Mouse (Mus musculus): ENCODE measurements around the gene Gm43302. TPM values are rescaled to one million over a fixed set of nuclear protein-coding genes. Genes with fewer than 3 reads are reported as not detected.
"Not testable (repeated sequence)": the region's sequence is repeated elsewhere in the genome, so short reads cannot be mapped to it uniquely, and the experiment has no call there.

Gm43302 gene
- polyA plus RNA-seq (2015; fragmentation: Nextera tagmentation; extraction: Ambion mirVana), result 0.24 and 0.51 TPM in 2 replicates

DNA sequence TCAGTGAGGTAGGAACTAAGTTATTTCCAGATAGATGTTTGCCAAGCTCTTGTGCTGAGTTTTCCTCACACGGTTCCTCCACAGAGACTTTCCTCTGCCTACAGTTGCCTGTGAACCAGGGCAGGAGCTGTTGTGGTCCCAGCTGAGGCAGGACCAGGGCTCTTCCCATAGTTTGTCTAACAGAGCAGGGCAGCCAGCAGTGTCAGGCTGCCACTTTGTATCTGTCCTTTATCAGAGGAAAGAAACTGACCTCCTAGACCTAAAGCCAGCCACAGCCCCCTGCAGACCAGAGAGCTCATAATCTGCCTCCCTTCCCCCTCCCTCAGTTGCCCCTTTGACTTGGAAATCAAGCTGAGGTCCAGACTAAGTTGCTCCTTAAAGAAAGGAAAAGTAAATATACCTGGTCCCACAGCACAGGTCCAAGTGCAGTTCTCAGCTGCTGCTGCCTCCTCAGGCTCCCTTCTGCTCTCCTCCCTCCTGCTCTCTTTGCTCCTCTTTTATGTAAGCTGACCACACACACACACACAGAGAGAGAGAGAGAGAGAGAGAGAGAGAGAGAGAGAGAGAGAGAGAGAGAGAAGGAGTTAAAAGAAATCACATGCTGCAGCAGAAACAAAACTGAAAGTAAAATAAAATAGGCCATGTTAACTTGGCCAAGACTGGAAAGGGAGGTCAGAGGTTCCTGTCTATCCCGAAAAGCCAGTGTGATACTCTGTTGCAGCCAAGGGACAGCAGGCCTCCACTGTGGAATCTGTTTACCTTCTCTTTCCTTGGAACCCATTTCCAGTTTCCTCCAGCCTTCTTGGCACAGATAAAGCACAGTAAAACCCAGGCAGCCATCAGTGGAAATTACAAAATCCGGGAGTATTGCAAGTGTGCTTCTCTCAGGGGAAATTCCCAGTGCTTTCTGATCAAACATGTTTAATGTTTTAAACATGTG, at the start of gene Gm43302, which contains the start of gene Gbp6:
Gene Gm43302, minus strand, starts transcription at position 470 of the 940 bp plus-strand sequence.
Gene Gbp6, minus strand, starts transcription at position 473 of the 940 bp plus-strand sequence.
- not testable (repeated sequence) for H3K9me3 ChIP-seq (replicated peaks); H3K27ac ChIP-seq (replicated peaks); ATAC-seq (ENCODE audit: low FRiP score); H3K36me3 ChIP-seq; H3K27me3 ChIP-seq (replicated peaks); H3K4me3 ChIP-seq (replicated peaks); H3K9ac ChIP-seq (replicated peaks); H3K4me1 ChIP-seq; H3K4me2 ChIP-seq
- 44% methylated on average over 3 of the region's 3 CpGs for WGBS

DNA sequence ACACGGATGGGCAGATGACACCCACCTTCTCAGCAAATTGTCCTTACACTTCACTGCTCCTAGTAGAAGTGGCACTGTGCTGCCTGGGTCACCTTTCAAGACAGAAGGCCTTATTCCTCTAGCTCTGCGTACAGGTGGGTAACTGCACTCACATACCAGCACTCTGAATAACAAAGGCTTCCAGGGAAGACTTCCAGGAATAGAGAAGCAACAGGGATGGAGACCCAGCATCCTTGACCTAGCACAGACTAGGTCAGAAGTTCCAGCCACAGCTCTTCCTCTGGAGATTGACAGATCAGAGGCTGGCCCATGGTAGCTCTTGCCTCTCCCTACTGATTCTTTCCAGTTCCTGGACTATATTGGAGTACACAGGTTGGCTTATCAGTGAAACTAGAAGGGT, 47.8 kb upstream of the Gm43302 start:
- Histone ChIP-seq H3K4me3 (replicated peaks) (no peak overlapping the region), H3K27ac (replicated peaks) (no peak overlapping the region), H3K36me3 (no peaks in the 10 kb centered on the region), H3K9ac (replicated peaks) (no peak overlapping the region), H3K27me3 (replicated peaks) (no peaks in the 10 kb centered on the region), H3K4me1 (no peaks in the 10 kb centered on the region), H3K4me2 (no peak overlapping the region), H3K9me3 (replicated peaks) (no peaks in the 10 kb centered on the region)
- 85% methylated on average over 2 of the region's 2 CpGs for WGBS
- ATAC-seq (ENCODE audit: low FRiP score), result no peak

DNA sequence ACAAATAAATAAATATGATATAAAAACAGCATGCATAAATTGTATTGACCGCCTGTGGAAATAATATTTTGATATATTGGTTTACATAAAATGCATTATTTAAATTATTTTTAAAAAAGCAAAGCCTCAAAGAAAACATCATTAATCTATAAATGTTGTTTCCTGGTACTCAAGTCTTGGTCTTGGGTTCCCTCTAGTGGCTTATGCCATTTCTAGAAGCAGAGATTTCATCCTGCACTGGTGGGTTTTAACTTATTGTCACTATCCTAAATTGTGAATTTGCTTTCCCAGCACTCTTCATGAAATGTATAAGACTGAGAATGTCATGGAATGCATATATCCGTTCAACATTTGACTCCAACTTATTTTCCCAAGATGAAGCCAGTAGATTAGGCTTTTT, 29.0 kb upstream of the Gm43302 start:
- no peak overlapping the region for H3K9ac ChIP-seq (replicated peaks)
- ATAC-seq (ENCODE audit: low FRiP score), result no peak
- no peaks in the 10 kb centered on the region for H3K27me3 ChIP-seq (replicated peaks)
- no peak overlapping the region for H3K4me3 ChIP-seq (replicated peaks)
- WGBS, result 72% methylated on average over 2 of the region's 2 CpGs
- no peaks in the 10 kb centered on the region for H3K9me3 ChIP-seq (replicated peaks)
- no peak overlapping the region for H3K4me2 ChIP-seq
- no peak overlapping the region for H3K27ac ChIP-seq (replicated peaks)
- H3K4me1 ChIP-seq, result no peaks in the 10 kb centered on the region
- no peaks in the 10 kb centered on the region for H3K36me3 ChIP-seq

DNA sequence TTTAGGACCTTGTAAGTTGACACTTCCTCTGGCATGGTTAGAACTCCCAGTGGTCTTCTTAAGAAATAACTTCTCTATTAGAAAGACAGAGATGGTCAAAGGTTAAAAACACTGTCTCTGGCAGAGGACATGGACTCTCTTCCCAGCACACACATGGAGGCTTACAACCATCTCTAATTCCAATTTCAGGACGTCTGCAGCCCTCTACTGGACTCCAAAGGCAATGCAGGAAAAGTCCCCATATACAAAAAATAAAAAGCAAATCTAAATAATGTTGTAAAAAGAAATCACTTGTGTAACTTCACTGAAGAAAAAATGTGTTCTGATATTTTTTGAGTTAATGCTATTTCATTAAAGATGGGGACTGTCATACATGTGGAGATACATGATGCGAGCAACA, 17.4 kb upstream of the Gm43302 start:
- Histone ChIP-seq H3K4me2 (no peak overlapping the region), H3K36me3 (no peaks in the 10 kb centered on the region), H3K9ac (replicated peaks) (no peak overlapping the region), H3K9me3 (replicated peaks) (no peaks in the 10 kb centered on the region), H3K4me3 (replicated peaks) (no peak overlapping the region), H3K27me3 (replicated peaks) (no peaks in the 10 kb centered on the region), H3K27ac (replicated peaks) (no peak overlapping the region), H3K4me1 (no peaks in the 10 kb centered on the region)
- ATAC-seq (ENCODE audit: low FRiP score), result no peak
- 78% methylated on average over 2 of the region's 2 CpGs for WGBS

DNA sequence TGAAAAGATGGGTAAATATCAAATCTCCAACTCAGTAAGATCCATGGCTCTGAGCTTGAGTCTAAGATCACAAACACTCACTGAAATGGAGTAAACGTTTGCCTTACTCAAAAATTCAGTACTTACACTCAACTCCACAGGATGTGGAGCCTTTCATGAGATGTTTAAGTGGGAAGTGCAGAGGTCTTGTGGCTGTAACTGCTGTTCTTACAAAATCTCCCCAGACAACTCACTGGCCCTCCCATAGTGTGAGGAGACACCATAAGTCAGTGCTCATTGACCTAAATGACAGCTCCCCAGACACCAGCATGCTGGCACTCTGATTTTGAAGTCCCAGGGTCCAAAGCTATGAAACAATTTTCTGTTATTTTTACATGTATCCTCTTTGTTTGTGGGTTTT, 15.7 kb upstream of the Gm43302 start:
- H3K36me3 ChIP-seq; H3K27ac ChIP-seq (replicated peaks); H3K4me1 ChIP-seq; H3K4me3 ChIP-seq (replicated peaks); H3K27me3 ChIP-seq (replicated peaks); H3K9ac ChIP-seq (replicated peaks); ATAC-seq (ENCODE audit: low FRiP score); H3K4me2 ChIP-seq; H3K9me3 ChIP-seq (replicated peaks): not testable (repeated sequence)
- 71% methylated on average over 1 of the region's 1 CpGs for WGBS

GRCm38 (mm10) chr5:105306946-105307345, 13.5 kb upstream of the Gm43302 start:
- not testable (repeated sequence) for H3K27me3 ChIP-seq (replicated peaks); ATAC-seq (ENCODE audit: low FRiP score); H3K9ac ChIP-seq (replicated peaks); H3K4me2 ChIP-seq; H3K27ac ChIP-seq (replicated peaks); H3K9me3 ChIP-seq (replicated peaks); H3K4me3 ChIP-seq (replicated peaks); H3K36me3 ChIP-seq; H3K4me1 ChIP-seq

DNA sequence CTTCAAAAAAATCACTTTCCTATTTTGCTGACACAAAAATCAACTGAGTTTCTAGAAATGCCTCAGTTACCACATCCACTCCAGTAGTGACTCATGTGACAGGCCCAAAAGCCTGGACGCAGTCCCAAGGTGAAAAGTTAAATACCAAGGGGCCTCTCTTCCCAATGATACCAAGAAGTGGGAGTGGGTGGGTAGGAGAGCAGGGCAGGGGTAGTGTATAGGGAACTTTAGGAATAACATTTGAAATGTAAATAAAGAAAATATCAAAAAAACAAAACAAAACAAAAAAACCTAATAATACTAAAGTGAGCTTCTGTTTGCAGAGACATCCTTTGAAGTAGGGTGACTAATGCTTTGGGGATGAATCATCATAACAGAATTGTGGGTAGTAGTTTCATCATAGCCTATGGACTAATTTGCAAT, 12.7 kb upstream of the Gm43302 start:
- Histone ChIP-seq H3K27ac (replicated peaks) (no peak overlapping the region), H3K9me3 (replicated peaks) (no peaks in the 10 kb centered on the region), H3K4me3 (replicated peaks) (no peak overlapping the region), H3K4me1 (no peaks in the 10 kb centered on the region), H3K36me3 (no peaks in the 10 kb centered on the region), H3K27me3 (replicated peaks) (no peaks in the 10 kb centered on the region), H3K9ac (replicated peaks) (no peak overlapping the region), H3K4me2 (no peak overlapping the region)
- ATAC-seq (ENCODE audit: low FRiP score), result no peak
- 91% methylated on average over 1 of the region's 1 CpGs for WGBS

GRCm38 (mm10) chr5:105305671-105306070, 12.2 kb upstream of the Gm43302 start:
- not testable (repeated sequence) for ATAC-seq (ENCODE audit: low FRiP score); H3K27me3 ChIP-seq (replicated peaks)
- 85% methylated on average over 4 of the region's 4 CpGs for WGBS

GRCm38 (mm10) chr5:105301963-105302362, 8.5 kb upstream of the Gm43302 start:
- 72% methylated on average over 4 of the region's 4 CpGs for whole genome bisulfite sequencing

More at GRCm38 (mm10) chr5:105305671-105306070, 12.2 kb upstream of the Gm43302 start:
- H3K4me1 ChIP-seq; H3K9me3 ChIP-seq (replicated peaks); H3K4me3 ChIP-seq (replicated peaks); H3K36me3 ChIP-seq; H3K27ac ChIP-seq (replicated peaks); H3K4me2 ChIP-seq; H3K9ac ChIP-seq (replicated peaks): not testable (repeated sequence)

DNA sequence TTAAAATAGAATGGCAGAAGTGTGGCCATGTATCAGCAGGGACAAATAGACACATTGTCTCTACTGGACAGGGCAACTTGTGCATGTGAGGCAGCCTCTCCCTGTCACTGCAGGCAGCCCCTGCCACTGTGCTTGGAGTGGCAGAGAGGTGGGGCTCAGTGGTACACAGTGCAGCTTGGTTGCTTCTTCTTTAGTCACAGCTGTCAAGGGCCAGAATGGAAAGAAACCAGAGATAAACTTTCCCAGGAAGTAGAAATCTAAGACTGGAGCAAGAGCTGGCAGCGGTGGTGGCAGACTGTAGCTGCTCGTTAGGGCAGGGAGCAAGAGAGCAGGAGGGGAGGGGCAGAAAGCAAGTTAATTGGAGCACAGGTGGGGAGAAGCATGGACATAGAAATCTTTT, 8.0 kb upstream of the Gm43302 start:
- no peak for ATAC-seq (ENCODE audit: low FRiP score)
- no peaks in the 10 kb centered on the region for H3K9me3 ChIP-seq (replicated peaks)
- no peaks in the 10 kb centered on the region for H3K27me3 ChIP-seq (replicated peaks)
- no peak overlapping the region for H3K27ac ChIP-seq (replicated peaks)
- no peaks in the 10 kb centered on the region for H3K4me1 ChIP-seq
- no peak overlapping the region for H3K4me3 ChIP-seq (replicated peaks)
- H3K36me3 ChIP-seq, result no peaks in the 10 kb centered on the region
- H3K4me2 ChIP-seq, result no peak overlapping the region
- H3K9ac ChIP-seq (replicated peaks), result no peak overlapping the region
- WGBS, result 39% methylated on average over 2 of the region's 2 CpGs

More at GRCm38 (mm10) chr5:105301963-105302362, 8.5 kb upstream of the Gm43302 start:
- H3K9ac ChIP-seq (replicated peaks), result no peak overlapping the region
- no peaks in the 10 kb centered on the region for H3K9me3 ChIP-seq (replicated peaks)
- no peak overlapping the region for H3K4me3 ChIP-seq (replicated peaks)
- no peak overlapping the region for H3K4me2 ChIP-seq
- no peaks in the 10 kb centered on the region for H3K4me1 ChIP-seq
- no peak for ATAC-seq (ENCODE audit: low FRiP score)
- no peak overlapping the region for H3K27ac ChIP-seq (replicated peaks)
- H3K27me3 ChIP-seq (replicated peaks), result no peaks in the 10 kb centered on the region
- H3K36me3 ChIP-seq, result no peaks in the 10 kb centered on the region

GRCm38 (mm10) chr5:105295746-105296145, 2.3 kb upstream of the Gm43302 start:
- H3K4me1 ChIP-seq, result peaks cover 4% of the 10 kb centered on the region; the same call in 1 of the 2 replicates
- H3K4me3 ChIP-seq (replicated peaks), result no peak overlapping the region
- no peak overlapping the region for H3K27ac ChIP-seq (replicated peaks)
- no peaks in the 10 kb centered on the region for H3K27me3 ChIP-seq (replicated peaks)
- no peak for ATAC-seq (ENCODE audit: low FRiP score)
- H3K9ac ChIP-seq (replicated peaks), result no peak overlapping the region
- no peaks in the 10 kb centered on the region for H3K9me3 ChIP-seq (replicated peaks)
- no peak overlapping the region for H3K4me2 ChIP-seq
- no peaks in the 10 kb centered on the region for H3K36me3 ChIP-seq
- 79% methylated on average over 3 of the region's 3 CpGs for WGBS

DNA sequence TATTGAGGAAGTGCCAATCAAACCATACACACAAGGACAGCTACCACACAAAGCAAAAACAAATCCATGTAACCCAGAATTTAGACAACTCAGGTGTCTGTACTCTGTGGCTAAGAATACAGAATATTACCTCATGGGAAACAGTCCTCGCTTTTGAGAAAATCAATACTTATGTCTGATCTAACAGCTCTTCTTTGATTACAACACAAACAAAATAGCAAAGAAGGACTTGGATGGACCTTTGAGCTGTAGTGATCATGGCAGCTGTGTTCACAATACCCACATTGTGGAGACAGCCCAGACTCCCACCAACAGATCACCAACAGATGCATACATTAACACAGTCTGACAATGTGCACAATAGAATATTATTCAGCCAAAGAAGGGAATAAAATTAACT, 1.0 kb downstream of the Gm43302 start:
- H3K27ac ChIP-seq (replicated peaks), result no peak overlapping the region
- ATAC-seq (ENCODE audit: low FRiP score), result no peak
- no peak overlapping the region for H3K9ac ChIP-seq (replicated peaks)
- no peaks in the 10 kb centered on the region for H3K27me3 ChIP-seq (replicated peaks)
- peaks cover 4% of the 10 kb centered on the region; the same call in 1 of the 2 replicates for H3K4me1 ChIP-seq
- WGBS, result 89% methylated on average over 1 of the region's 1 CpGs
- no peak overlapping the region for H3K4me2 ChIP-seq
- H3K36me3 ChIP-seq, result no peaks in the 10 kb centered on the region
- no peaks in the 10 kb centered on the region for H3K9me3 ChIP-seq (replicated peaks)
- no peak overlapping the region for H3K4me3 ChIP-seq (replicated peaks)

All from neural tube, embryonic 15.5 days (tissue).